Mouse (Mus musculus): Measurements from ENCODE around the gene Whrn. TPM values are rescaled to one million over a fixed set of nuclear protein-coding genes. Genes with fewer than 3 reads are reported as not detected.
A peak's percentile ranks its signal among the peaks of the same experiment; 100 is the strongest.

Whrn gene
- 12.9 and 19.2 TPM in 2 replicates for polyA plus RNA-seq (2012; rRNA removed)

DNA sequence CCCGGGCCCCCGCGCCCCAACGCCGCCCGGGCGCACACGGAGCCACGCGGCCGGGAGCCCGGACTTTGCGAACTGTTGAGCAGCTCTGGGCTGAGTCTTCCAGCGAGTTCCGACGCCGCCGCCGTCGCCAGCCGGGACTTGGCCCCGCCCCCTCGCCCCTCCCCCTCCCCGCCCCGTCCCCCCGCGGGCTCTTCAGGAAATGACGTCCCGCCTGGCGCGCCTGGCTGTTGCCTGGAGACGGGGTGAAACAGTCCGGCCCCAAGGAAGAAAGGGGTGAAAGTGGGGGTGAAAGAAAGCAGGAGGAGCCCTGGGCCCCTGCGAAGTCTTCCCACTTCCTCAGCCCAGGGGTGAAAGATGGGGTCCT is at the start of gene Whrn:
Gene Whrn (minus strand): TSS at position 77 of the 364 bp plus-strand sequence.
- DNase-seq (ENCODE audit: low read depth) = no peak

DNA sequence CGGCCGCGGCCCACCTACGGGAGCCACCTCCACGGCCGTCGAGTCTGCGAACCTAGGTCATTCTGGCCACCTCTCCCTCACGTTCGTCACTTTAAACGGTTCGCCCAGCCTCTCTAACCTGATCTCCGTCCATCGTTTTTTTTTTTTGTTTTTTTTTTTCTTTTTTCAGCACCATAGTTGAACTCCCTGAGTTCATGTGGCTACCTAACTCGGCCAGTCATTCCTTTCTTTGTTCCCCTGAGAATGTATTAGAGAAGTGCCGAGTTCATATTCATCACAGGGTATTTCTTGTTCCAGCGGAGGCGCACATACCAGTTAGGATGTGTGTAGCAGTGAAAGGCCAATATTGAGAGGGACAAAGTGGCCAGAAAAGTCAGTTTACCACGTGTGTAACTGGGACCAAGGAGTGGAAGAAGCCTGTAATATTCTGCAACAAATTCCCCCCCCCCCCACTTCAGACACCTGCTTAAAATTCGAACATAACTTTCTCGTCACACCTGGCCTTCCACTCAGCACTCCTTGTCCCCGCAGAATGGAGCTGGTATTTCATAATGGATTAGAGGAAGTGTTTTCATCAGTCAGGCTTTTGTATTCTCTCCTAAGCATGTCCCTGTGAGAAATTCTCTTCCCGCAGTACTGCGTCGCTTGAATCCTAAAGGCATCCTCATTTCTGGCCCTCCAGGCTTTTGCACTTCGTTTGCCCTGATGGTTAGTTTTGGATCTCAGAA is 49.6 kb upstream of the Whrn start:
- DNase-seq (ENCODE audit: low read depth) = no peak

DNA sequence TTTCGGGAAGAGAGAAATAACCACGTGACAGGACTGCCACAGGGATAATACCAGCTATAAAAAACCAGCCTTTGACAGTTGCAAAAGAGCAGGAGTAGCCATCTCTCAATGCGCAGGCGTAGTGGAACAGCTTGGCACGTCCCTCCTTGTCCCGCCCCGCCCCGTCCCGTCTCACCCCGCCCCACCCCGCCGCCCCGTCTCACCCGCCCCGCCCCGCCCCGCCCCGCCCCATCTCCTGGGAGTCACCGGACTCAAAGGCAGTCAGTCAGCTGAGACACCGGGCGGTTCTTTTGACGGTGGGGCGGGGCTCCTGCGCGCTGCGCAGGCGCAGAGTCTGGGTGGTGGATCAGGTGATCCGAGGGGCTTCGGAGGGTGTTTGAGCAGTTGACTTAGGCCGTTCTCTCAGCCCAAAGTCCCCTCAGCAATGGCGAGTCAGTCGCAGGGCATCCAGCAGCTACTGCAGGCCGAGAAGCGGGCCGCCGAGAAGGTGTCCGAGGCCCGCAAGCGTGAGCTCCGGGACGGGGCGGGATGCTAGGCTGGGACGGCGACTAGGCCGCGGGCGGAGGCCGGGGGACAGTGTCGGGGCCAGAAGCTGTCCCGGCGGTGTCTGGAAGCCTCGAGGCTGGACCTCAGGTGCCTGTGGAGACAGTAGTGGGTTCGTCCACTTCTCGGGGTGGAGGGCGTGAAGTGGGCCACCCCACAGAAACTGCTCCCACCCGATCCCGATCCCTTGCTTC is 48.9 kb upstream of the Whrn start, which contains the start of gene Atp6v1g1:
Gene Atp6v1g1 (plus strand): TSS at position 279 of the 737 bp plus-strand sequence.
- DNase-seq (ENCODE audit: low read depth) = no peak

DNA sequence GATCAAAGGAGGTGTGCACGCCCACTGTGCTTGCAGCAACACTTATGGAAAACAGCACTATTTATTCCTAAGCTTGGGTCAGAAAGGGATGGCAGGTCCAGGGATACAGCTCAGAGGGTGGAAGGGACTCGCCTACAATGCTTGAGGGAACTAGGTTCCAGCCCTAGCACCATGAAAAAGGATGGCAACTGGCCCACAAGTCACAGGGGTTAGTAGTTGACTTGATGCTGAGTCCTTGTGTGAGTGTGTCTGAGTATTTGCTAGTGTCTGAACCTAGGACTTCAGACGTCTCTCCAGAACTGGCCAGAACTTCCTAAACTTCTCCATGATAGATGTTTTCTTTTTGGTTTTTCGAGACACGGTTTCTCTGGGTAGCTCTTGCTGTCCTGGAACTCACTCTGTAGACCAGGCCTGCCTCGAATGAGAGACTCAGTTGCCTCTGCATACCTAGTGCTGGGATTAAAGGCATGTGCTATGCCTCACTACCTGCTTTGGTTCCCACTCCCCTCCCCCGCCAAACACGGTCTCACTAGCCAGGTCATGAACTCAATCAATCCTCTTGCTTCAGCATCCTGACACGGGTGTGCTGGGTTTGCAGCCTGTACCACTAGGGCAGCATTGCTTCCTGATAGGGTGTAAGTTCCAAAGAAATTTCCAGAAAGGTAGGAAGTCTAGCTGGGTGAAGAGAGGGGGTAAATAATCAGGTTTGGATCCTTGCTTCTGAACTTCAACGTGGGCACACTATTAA is 48.1 kb upstream of the Whrn start:
- no peak for DNase-seq (ENCODE audit: low read depth)

DNA sequence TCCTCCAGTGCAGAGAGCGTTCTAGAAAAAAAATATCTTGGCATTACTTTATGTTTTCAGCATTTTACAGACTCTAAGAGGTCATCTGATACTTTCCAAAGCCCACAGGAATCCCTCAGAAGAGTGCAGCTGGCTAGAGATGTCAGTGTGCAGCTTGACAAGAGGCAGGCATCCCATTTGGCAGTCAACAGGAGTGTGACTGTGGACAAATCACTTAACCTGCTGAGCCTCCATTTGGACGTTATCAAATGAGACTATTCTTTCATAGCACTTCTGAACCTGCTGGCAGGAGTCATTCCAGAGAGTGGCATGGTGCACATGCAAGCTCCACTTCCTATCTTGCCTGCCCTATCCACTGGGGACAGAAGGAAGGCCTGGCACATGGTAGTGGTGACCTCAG is 46.4 kb upstream of the Whrn start:
- DNase-seq (ENCODE audit: low read depth) = no peak

DNA sequence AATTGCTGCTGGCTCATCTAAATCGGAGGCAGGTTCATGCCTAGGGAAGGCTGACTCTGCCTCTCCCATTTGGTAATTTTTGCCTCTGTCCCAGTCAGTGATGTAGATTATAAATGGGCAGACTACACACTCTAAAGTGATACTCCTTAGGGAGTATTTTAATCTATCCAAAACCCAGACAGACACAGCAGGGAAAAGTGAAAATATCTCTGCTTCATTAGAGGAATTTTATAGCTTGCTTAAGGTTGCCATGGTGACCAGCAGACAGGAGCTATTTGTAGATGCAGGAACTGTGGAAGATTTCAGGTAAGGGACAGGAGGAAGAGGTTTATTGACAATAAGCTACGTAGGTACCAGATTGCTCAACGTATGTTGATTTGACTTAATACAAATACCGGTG is 41.8 kb upstream of the Whrn start:
- no peak for DNase-seq (ENCODE audit: low read depth)

DNA sequence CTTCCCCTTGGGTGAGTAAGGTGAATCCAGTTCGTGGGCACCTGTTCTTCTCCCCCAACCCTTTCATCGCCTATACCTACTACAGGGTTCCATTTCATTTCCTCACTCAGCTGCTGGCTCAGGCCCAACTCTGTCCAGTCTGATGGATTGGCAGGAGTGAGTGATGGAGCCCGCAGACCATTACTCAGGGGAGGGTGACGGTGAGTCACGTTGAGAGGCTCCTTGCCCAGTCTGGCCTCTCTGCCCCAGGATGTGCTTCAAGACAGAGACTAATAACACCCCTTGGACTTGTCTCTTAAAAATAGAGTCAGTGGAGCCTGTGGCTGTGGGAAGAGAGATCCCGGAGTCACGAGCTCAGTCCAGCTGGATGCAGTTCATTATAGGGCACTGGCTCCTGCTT is 34.6 kb upstream of the Whrn start:
- no peak for DNase-seq (ENCODE audit: low read depth)

DNA sequence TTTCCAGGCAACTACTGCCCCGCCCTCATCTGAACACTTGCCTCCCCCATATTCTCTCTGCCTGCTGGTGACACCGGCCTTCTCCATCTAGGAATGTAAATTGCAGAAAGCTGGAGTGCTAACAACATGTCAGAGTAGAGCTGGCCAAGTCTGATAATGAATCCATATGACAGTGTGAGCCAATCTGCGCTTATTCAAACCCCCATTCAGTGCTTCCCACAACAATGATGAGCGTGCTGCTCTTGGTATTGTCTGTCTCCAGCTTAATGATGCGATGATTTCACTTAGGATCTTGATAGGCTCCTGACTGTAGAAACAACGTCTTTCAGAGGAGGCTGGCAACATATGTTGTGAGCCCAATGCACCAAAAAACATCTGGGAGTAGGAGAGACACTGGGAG is 33.2 kb upstream of the Whrn start:
- no peak for DNase-seq (ENCODE audit: low read depth)

DNA sequence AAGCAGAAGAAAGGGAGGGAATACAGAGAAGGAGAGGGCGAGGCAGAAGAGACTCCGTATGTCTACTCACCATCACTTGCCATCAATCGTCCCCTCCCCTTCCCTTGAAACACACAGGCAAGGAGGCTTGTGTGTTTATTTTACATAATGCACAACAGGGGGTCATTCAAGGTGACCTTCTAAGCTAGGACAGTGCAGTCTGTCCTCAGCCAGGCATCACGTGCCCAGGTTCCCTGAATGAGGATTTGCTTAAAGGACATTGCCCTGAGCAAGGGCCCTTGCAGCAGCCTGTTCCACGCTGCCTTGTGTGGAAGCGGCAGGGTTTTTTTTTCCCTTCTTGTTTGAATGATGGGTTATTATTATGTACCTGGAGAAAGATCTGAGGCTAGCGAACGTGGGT is 29.7 kb upstream of the Whrn start:
- no peak for DNase-seq (ENCODE audit: low read depth)

DNA sequence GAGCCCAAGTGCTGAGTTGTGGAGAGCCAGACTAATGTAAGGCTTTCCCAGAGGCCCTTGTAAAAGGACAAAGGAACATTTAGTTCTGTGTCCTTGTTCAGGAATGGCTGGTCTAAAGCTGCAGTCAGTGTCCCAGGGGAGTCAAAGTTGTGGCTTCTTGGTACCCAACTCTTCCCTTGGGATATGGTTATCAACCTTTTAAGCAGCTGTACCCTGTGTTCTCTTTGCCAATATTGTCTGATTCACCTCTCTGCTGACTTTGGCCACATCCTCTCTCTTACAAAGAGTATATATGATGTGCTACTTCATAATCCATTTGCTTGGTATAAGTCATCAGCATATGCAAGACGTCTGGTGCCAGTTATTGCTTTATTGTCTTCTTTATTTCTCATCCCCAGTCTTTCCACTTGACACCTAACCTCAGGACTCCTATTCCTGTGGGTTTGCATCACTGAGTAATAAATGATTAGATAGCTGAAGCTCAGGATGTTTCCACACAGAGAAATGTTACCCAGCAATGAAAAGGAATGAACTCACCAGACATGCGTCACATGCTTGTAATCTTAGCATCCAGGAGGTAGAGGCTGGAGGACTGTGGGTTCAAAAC is 26.1 kb upstream of the Whrn start:
- DNase-seq (ENCODE audit: low read depth) = no peak

DNA sequence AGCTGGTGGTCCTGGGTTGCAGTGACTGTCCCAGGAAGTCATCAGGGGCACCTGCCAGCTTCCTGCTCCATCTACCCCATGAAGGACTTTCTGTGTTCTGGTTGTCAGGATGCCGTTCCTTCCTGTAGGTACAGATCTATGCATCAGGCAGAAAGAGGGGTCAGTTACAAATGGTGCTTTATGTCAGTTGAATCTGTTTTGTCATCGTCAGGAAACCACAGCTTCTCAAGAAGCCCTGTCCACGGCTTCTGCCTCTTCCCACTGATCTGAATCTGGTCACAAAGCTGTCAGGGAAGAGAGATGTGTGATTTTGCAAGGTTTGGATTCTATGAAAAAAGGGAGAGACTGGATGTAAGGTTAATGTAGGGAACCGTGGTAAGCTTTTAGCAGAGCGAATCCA is 19.2 kb upstream of the Whrn start:
- no peak for DNase-seq (ENCODE audit: low read depth)

DNA sequence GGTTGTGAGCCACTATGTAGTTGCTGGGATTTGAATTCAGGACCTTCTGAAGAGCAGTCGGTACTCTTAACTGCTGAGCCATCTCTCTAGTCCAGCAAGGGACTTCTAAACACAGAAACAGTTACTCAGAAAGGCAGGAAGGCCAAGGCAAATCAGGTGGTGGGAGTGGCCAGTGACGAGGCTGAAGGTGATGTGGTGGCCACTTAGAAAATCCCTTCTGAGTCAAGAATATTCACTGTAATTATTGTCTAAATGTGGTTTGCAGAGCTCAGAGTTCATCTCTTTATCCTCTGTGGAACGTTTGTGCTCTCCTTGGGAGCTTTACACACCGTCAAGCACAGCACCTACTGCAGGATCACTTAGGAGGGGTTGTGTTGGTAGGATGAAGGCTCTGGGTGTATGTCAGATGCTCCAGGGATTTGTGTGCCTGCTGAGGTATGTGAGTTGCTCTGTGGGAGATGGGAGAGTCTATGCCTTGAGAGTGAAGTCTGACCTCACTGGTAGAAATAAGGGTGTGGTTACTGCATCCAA is 18.7 kb upstream of the Whrn start:
- DNase-seq (ENCODE audit: low read depth) = no peak

DNA sequence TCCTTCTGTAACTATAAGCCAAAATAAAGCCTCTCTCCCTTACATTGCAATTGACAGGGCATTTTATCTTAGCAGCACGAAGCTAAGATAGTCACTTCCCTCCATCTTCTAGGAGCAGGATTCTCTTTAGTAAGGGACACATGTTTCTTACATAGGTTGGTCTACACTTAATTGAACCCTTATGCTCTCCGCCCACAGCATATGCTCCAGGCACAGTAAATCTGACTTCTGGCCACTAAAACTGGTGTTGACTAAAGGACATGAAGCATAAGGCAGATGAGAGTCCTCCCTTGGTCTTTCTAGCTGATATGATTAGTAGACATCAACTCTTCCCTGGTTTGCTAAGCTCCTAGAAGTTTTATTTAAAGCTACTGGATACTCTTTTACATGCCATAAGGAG is 17.1 kb upstream of the Whrn start:
- no peak for DNase-seq (ENCODE audit: low read depth)

DNA sequence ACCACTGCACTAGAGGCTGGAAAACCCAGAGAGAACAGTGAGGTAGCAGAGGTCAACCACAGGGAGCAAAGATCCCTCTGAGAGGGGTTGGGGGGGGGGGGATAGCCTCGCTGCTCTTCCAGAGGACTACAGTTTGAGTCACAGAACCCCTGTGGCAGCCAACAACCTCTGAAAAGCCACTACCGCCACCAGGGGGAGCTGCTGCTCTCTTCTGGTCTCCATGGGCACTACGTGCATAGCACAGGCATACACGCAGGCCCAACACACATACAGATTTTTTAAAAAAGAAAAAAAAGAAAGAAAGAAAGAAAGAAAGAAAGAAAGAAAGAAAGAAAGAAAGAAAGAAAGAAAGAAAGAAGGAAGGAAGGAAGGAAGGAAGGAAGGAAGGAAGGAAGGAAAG is 12.4 kb upstream of the Whrn start:
- DNase-seq (ENCODE audit: low read depth) = no peak

DNA sequence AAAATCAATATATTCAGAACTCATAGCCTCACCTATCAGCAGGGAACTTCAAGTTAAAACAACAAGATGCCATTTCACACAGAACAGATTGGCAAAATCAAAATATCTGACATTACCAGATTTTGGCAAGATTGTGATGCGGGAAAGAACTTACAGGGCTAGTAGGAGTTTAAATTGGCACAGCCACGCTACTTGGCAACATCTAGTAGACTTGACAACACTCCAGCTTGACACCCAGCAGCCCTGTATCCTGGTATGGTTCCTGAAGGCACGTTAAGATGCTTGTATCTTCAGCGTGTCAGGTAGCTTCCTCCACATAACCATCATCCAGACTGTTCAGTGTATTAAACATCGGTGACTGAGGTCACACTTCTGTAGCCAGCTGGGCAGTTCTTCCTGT is 11.7 kb upstream of the Whrn start:
- peak; percentile 12 for DNase-seq (ENCODE audit: low read depth)

DNA sequence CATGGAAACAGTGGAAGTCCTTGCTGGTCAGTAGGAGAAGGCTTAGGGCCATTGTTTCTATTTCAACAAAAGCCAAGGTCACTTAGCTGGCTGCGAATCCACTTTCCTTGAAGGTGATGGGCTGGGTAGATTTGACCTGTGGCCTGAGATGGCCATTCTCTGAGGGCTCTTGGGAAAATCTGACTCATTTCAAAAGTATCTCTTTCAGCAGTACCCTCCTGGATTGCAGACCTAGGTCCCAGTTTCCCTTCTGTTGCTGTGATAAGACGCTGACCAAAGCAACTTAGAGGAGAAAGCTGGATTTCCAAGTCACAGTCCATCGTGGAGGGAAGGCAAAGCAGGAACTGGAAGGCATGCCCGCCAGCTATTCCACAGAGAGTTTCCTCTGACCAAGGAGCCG is 8.2 kb upstream of the Whrn start:
- no peak for DNase-seq (ENCODE audit: low read depth)

DNA sequence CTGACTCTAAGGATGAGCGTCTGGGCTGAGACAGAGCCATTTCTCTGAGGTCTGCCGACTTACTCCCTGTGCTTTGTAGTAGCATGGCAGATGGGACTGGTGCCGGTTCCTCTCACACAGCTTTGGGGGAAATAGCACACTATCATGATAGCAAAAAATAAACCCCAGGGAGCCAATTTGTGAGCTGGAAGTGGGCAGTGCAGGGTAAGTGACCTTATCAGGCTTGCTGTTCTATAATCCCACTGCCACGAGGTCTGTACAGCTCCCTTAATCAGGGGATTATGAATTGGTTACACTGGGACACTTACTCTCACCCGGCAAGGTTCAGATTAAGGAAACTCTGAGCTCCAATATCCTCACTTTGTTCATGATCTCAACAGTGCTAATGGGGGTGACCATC is 5.3 kb upstream of the Whrn start:
- no peak for DNase-seq (ENCODE audit: low read depth)

DNA sequence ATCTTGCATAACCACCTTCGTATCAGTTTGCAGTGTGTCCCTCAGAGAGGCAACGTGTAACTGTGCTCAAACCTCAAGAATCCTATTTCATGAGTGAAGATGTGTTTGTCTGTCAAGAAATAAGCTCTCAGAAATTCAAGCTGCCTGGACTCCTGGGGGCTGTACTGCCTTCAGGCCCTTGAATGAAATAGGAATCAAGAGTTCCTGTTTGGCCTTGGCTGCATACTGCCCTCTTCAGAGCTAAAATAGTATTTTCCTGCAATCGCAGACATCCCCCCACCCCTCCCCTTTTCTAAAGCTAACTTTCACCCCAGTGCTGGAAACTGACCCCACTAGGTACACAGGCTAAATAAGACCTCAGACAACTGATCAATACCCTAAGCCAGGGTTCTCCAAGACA is 2.6 kb upstream of the Whrn start:
- no peak for DNase-seq (ENCODE audit: low read depth)

DNA sequence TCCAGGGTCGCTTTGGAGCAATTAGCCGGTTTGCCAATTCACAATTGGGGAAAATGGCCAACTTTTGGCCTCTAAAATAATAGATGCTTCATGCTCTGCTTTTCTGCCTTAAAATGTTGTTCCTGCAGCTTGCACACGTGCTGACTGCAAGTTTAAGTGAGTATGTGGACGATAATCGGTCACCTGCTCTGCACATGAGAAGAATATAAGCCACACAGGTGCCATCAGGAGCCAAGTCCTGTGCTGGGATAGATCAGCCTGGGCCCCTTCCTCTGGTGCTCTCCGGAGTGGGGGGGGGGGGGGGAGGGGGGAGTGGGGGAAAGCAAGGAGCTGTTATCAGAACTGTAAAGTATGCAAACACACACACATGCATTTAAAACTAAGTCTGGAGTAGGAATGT is 521 bp upstream of the Whrn start:
- no peak for DNase-seq (ENCODE audit: low read depth)

DNA sequence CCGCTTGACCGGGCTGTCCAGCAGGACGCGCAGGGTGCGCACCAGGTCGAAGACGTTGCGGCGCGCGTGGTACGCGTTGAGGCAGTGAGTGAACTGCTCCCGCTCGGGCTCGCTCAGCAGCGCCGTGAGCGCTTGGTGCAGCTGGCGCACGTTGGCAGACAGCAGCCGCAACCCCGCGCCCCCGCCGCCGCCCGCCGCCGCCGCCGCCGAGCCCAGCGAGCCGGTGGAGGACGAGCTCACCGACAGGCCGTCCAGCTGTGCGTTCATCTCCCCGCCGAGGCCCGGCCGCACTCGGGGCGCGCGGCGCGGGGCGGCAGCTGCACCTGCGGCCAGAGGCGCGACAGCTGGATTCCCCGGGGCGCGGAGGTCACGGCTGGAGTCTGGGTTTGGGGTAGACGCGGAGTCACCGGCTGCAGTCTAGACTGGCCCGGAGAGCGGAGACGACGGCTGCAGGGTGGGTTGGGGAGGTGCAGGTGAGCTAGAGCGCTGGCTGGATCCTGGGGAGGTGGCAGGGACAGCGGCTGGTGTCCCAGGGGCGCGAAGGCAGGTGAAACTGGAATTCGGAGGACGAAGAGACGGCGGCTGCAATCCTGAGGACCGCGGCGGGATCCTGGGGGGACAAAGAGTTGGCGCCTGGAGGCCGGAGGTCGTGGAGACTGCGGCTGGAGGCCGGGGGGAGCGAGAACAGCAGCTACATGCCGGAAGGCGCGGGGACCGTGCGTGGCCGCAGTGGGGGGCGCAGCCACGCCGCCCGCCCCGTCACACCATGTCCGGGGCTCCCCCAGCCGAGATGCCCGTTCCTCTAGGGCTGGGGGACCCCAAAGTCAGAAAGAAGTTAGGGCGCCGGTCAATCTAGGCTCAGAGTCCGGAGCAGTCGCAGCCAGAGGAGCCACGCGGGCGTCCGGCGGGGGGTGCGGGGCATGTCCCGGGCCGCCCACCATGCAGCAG is 550 bp downstream of the Whrn start:
- no peak for DNase-seq (ENCODE audit: low read depth)

DNA sequence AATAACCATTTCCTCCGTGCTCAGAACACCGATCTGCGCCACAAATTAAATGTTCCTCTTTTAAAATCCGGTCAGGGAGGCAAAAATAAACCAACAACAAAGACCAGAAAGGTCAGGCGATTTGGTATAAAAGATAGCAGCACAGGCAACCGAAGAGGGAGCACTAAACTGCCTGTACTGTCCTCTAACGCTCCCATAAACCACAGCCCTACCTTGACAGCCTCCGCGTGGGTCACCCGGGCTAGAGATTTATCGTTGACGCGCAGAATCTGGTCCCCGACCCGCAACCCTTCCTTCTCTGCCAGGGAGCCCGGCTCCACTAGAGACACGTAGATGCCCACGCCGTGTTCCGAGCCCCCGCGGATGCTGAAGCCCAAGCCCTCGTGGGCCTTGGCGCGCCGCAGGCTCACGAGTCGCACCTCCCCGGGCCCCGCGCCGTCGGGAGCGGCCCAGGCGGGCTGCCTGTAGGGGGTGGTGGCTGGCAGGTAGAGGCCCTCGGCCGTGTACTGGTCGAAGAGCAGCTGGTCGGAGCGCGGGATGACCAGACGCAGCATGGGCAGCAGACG is 1.3 kb downstream of the Whrn start:
- DNase-seq (ENCODE audit: low read depth) = no peak

All from gonadal fat pad, adult 2 months (tissue).